Mouse (Mus musculus): ENCODE measurements at regions not wholly inside any gene's neighbourhood (a gene's known extent, or its start where the extent isn't known, plus 50 kb on each side); places are given as distances from the start of the nearest gene placed in this dataset.
A peak's percentile ranks its signal among the peaks of the same experiment; 100 is the strongest.

GRCm38 (mm10) chr13:37600172-37600571 is 178.0 kb upstream of the Rreb1 start:
- Histone ChIP-seq H3K4me2 (no peak overlapping the region), H3K36me3 (no peaks in the 10 kb centered on the region), H3K9ac (no peak overlapping the region), H3K4me3 (no peak overlapping the region), H3K4me1 (peaks cover 54% of the 10 kb centered on the region), H3K27ac (replicated peaks) (no peak overlapping the region), H3K27me3 (replicated peaks) (no peaks in the 10 kb centered on the region), H3K9me3 (no peaks in the 10 kb centered on the region)
- ATAC-seq (ENCODE audit: extremely low read depth, insufficient number of reproducible peaks, low FRiP score, low TSS enrichment): no peak
- 86% methylated on average over 9 of the region's 9 CpGs for WGBS

GRCm38 (mm10) chr13:37601068-37601467 is 177.1 kb upstream of the Rreb1 start:
- no peak for ATAC-seq (ENCODE audit: extremely low read depth, insufficient number of reproducible peaks, low FRiP score, low TSS enrichment)
- WGBS: 56% methylated on average over 7 of the region's 7 CpGs
- Histone ChIP-seq H3K36me3 (no peaks in the 10 kb centered on the region), H3K4me2 (no peak overlapping the region), H3K9me3 (no peaks in the 10 kb centered on the region), H3K4me3 (no peak overlapping the region), H3K4me1 (peaks cover 54% of the 10 kb centered on the region), H3K27ac (replicated peaks) (no peak overlapping the region), H3K9ac (no peak overlapping the region), H3K27me3 (replicated peaks) (no peaks in the 10 kb centered on the region)

- Histone ChIP-seq H3K4me1 (peaks cover 54% of the 10 kb centered on the region), H3K27ac (replicated peaks) (peak overlapping the region; percentile 70), H3K9me3 (no peaks in the 10 kb centered on the region), H3K27me3 (replicated peaks) (no peaks in the 10 kb centered on the region), H3K4me2 (peak overlapping the region; percentile 39), H3K36me3 (no peaks in the 10 kb centered on the region), H3K4me3 (no peak overlapping the region), H3K9ac (no peak overlapping the region)
- peak; percentile 73; the same call in 1 of the 2 replicates for ATAC-seq (ENCODE audit: extremely low read depth, insufficient number of reproducible peaks, low FRiP score, low TSS enrichment)
- WGBS: 6% methylated on average over 4 of the region's 4 CpGs
Observed at GRCm38 (mm10) chr13:37602256-37602655, 175.9 kb upstream of the Rreb1 start.

- no peak for ATAC-seq (ENCODE audit: extremely low read depth, insufficient number of reproducible peaks, low FRiP score, low TSS enrichment)
- H3K27me3 ChIP-seq (replicated peaks): no peaks in the 10 kb centered on the region
- H3K4me2 ChIP-seq: no peak overlapping the region
- WGBS: 64% methylated on average over 8 of the region's 8 CpGs
- no peak overlapping the region for H3K27ac ChIP-seq (replicated peaks)
- H3K4me3 ChIP-seq: no peak overlapping the region
- no peaks in the 10 kb centered on the region for H3K9me3 ChIP-seq
- H3K4me1 ChIP-seq: peaks cover 45% of the 10 kb centered on the region
- no peak overlapping the region for H3K9ac ChIP-seq
- no peaks in the 10 kb centered on the region for H3K36me3 ChIP-seq
Observed at GRCm38 (mm10) chr13:37603226-37603994, 174.8 kb upstream of the Rreb1 start.

GRCm38 (mm10) chr13:37606250-37606649 is 171.9 kb upstream of the Rreb1 start:
- Histone ChIP-seq H3K9ac (no peak overlapping the region), H3K27ac (replicated peaks) (no peak overlapping the region), H3K9me3 (no peaks in the 10 kb centered on the region), H3K27me3 (replicated peaks) (no peaks in the 10 kb centered on the region), H3K36me3 (no peaks in the 10 kb centered on the region), H3K4me2 (no peak overlapping the region), H3K4me1 (peaks cover 36% of the 10 kb centered on the region), H3K4me3 (no peak overlapping the region)
- 79% methylated on average over 5 of the region's 5 CpGs for WGBS
- no peak for ATAC-seq (ENCODE audit: extremely low read depth, insufficient number of reproducible peaks, low FRiP score, low TSS enrichment)

- no peak overlapping the region for H3K27ac ChIP-seq (replicated peaks)
- H3K4me3 ChIP-seq: no peak overlapping the region
- no peaks in the 10 kb centered on the region for H3K36me3 ChIP-seq
Observed at GRCm38 (mm10) chr13:37609085-37609484, 169.1 kb upstream of the Rreb1 start.

GRCm38 (mm10) chr13:37611387-37611786 is 166.8 kb upstream of the Rreb1 start:
- no peaks in the 10 kb centered on the region for H3K9me3 ChIP-seq
- H3K9ac ChIP-seq: no peak overlapping the region
- no peaks in the 10 kb centered on the region for H3K27me3 ChIP-seq (replicated peaks)
- no peak overlapping the region for H3K4me2 ChIP-seq
- no peaks in the 10 kb centered on the region for H3K4me1 ChIP-seq
- H3K36me3 ChIP-seq: no peaks in the 10 kb centered on the region
- ATAC-seq (ENCODE audit: extremely low read depth, insufficient number of reproducible peaks, low FRiP score, low TSS enrichment): no peak
- no peak overlapping the region for H3K27ac ChIP-seq (replicated peaks)
- H3K4me3 ChIP-seq: no peak overlapping the region
- 70% methylated on average over 3 of the region's 3 CpGs for whole genome bisulfite sequencing

More at GRCm38 (mm10) chr13:37609085-37609484, 169.1 kb upstream of the Rreb1 start:
- WGBS: 78% methylated on average over 5 of the region's 5 CpGs
- H3K4me2 ChIP-seq: no peak overlapping the region
- ATAC-seq (ENCODE audit: extremely low read depth, insufficient number of reproducible peaks, low FRiP score, low TSS enrichment): no peak
- H3K4me1 ChIP-seq: peaks cover 8% of the 10 kb centered on the region
- H3K27me3 ChIP-seq (replicated peaks): no peaks in the 10 kb centered on the region
- no peaks in the 10 kb centered on the region for H3K9me3 ChIP-seq
- H3K9ac ChIP-seq: no peak overlapping the region

- WGBS: 72% methylated on average over 4 of the region's 4 CpGs
- H3K4me1 ChIP-seq: peaks cover 21% of the 10 kb centered on the region
- H3K9ac ChIP-seq: no peak overlapping the region
- no peak overlapping the region for H3K4me2 ChIP-seq
- H3K4me3 ChIP-seq: no peak overlapping the region
- no peaks in the 10 kb centered on the region for H3K9me3 ChIP-seq
- no peaks in the 10 kb centered on the region for H3K36me3 ChIP-seq
- no peaks in the 10 kb centered on the region for H3K27me3 ChIP-seq (replicated peaks)
- no peak for ATAC-seq (ENCODE audit: extremely low read depth, insufficient number of reproducible peaks, low FRiP score, low TSS enrichment)
- H3K27ac ChIP-seq (replicated peaks): no peak overlapping the region
Observed at GRCm38 (mm10) chr13:37617015-37617414, 161.2 kb upstream of the Rreb1 start.

GRCm38 (mm10) chr13:37619841-37620725 is 158.1 kb upstream of the Rreb1 start:
- ATAC-seq (ENCODE audit: extremely low read depth, insufficient number of reproducible peaks, low FRiP score, low TSS enrichment): peak; percentile 25; the same call in 1 of the 2 replicates
- Histone ChIP-seq H3K27ac (replicated peaks) (peak overlapping the region; percentile 68; the same call in 1 of the 2 replicates), H3K27me3 (replicated peaks) (no peaks in the 10 kb centered on the region), H3K9ac (peak overlapping the region; percentile 58), H3K4me3 (no peak overlapping the region), H3K9me3 (no peaks in the 10 kb centered on the region), H3K4me2 (no peak overlapping the region), H3K4me1 (peaks cover 28% of the 10 kb centered on the region), H3K36me3 (no peaks in the 10 kb centered on the region)
- WGBS: 37% methylated on average over 11 of the region's 11 CpGs

GRCm38 (mm10) chr13:37621319-37622050 is 156.7 kb upstream of the Rreb1 start:
- H3K4me1 ChIP-seq: peaks cover 28% of the 10 kb centered on the region
- no peaks in the 10 kb centered on the region for H3K9me3 ChIP-seq
- no peaks in the 10 kb centered on the region for H3K27me3 ChIP-seq (replicated peaks)
- H3K4me2 ChIP-seq: no peak overlapping the region
- no peak overlapping the region for H3K4me3 ChIP-seq
- no peak overlapping the region for H3K9ac ChIP-seq
- no peak overlapping the region for H3K27ac ChIP-seq (replicated peaks)
- ATAC-seq (ENCODE audit: extremely low read depth, insufficient number of reproducible peaks, low FRiP score, low TSS enrichment): no peak
- WGBS: 85% methylated on average over 5 of the region's 5 CpGs
- no peaks in the 10 kb centered on the region for H3K36me3 ChIP-seq
